In the genomic region with DNA sequence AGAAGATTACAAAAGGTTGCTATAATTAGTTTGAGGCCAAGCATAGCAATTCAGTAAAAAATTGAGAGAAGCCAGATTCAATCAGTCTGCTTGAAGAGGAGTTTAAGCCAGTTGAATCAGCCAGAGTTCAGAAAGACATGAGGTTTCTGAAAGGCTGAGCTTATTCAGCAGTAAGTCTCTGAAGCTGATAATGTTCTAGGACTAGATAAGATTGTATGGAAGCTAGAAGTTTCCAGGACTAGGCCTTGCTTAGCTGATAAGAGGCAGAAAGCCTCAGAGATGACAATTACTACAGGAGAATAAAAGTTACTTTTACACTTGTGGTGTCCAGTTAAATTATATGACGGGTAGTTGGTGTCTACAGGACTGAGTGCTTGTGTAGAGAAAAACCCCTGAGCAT, we compare ENCODE assay signal across 22 mouse cellular contexts.
"Had no signal": no experiment of that assay in that cellular context is flagged by ENCODE, and none has a peak within 500 bp of the region (broad histone marks: within the 10 kb centered on the region; RNA-seq: fewer than 3 reads in every experiment).

No protein-coding gene starts in this region.

- H3K27ac ChIP-seq: kidney, postnatal 0 days; layer of hippocampus, adult 2 months; limb, embryonic 10.5 days; limb, embryonic 13.5 days; lung, embryonic 15.5 days; midbrain, embryonic 10.5 days; midbrain, embryonic 13.5 days; neural tube, embryonic 13.5 days; stomach, embryonic 15.5 days had no signal

- H3K4me3 ChIP-seq: layer of hippocampus, adult 2 months; limb, embryonic 10.5 days; limb, embryonic 13.5 days; lung, embryonic 15.5 days; midbrain, embryonic 10.5 days; midbrain, embryonic 13.5 days; myocyte; neural tube, embryonic 13.5 days; stomach, embryonic 15.5 days had no signal

- H3K9ac ChIP-seq: limb, embryonic 13.5 days; lung, embryonic 15.5 days; midbrain, embryonic 13.5 days; neural tube, embryonic 13.5 days; stomach, embryonic 15.5 days had no signal

- H3K4me2 ChIP-seq: limb, embryonic 13.5 days; lung, embryonic 15.5 days; midbrain, embryonic 13.5 days; neural tube, embryonic 13.5 days; stomach, embryonic 15.5 days had no signal

- H3K9me3 ChIP-seq: limb, embryonic 10.5 days; limb, embryonic 13.5 days; lung, embryonic 15.5 days; midbrain, embryonic 10.5 days; midbrain, embryonic 13.5 days; neural tube, embryonic 13.5 days; stomach, embryonic 15.5 days had no signal

- DNase-seq: kidney, adult 2 months; kidney, postnatal 25 days; layer of hippocampus, adult 9-11 months; lung, adult 18-20 months; lung, postnatal 10 days; lung, postnatal 4 days; retina, postnatal 1 day; right cerebral cortex, postnatal 25 days; spleen, adult 18-20 months; thymus, postnatal 25 days had no signal

- ATAC-seq: intestine, postnatal 0 days; midbrain, embryonic 13.5 days; midbrain, embryonic 16.5 days had no signal

- H3K27me3 ChIP-seq: limb, embryonic 13.5 days; lung, embryonic 15.5 days; midbrain, embryonic 13.5 days; neural tube, embryonic 13.5 days; stomach, embryonic 15.5 days had no signal
